Mouse (Mus musculus) heart, postnatal 0 days (tissue): ENCODE measurements around the gene Ndnf.

Experiments
- CTCF ChIP-seq: IDR thresholded peaks from 2 replicates; pipeline ENCODE4 v1.5.1; 2016; ENCODE audit warnings: antibody characterized with exemption, control low read depth, low read depth
- EP300 ChIP-seq: IDR thresholded peaks from 2 replicates; pipeline ENCODE4 v1.6.1; 2016; ENCODE audit warnings: antibody characterized with exemption, low read depth

DNA sequence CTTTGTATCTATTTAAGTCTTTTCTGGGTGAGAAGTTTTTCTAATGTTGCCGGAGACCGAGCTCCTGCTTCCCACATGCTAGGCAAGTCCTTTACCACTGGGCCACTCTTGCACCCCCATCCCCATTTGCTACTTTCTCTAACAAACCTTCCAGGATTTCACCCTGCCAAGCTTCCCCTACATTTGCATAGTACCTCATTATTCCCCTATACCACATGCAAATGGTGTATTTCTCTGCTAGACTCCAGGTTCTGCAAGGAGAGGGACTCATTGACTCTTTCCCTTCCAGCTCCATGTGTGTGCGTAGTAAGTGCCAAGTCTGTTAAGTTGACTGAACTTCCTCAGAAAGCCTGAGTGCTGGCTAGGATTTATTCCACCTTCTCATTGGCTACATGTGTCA lies 5.1 kb upstream of the Ndnf start:
- TF ChIP-seq EP300 (no peak), CTCF (no peak)
